Mouse (Mus musculus) spleen, postnatal 4 days (tissue): ENCODE results near the gene Tbc1d8b.
"Not testable (repeated sequence)": the region's sequence is repeated elsewhere in the genome, so short reads cannot be mapped to it uniquely, and the experiment has no call there.

Experiments used
- DNase-seq, 2 experiments: peaks; one replicate each; pipeline ENCODE4 v3.0.0; 2022; ENCODE audit warnings: low spot score in 2 of 2

Tbc1d8b gene

DNA sequence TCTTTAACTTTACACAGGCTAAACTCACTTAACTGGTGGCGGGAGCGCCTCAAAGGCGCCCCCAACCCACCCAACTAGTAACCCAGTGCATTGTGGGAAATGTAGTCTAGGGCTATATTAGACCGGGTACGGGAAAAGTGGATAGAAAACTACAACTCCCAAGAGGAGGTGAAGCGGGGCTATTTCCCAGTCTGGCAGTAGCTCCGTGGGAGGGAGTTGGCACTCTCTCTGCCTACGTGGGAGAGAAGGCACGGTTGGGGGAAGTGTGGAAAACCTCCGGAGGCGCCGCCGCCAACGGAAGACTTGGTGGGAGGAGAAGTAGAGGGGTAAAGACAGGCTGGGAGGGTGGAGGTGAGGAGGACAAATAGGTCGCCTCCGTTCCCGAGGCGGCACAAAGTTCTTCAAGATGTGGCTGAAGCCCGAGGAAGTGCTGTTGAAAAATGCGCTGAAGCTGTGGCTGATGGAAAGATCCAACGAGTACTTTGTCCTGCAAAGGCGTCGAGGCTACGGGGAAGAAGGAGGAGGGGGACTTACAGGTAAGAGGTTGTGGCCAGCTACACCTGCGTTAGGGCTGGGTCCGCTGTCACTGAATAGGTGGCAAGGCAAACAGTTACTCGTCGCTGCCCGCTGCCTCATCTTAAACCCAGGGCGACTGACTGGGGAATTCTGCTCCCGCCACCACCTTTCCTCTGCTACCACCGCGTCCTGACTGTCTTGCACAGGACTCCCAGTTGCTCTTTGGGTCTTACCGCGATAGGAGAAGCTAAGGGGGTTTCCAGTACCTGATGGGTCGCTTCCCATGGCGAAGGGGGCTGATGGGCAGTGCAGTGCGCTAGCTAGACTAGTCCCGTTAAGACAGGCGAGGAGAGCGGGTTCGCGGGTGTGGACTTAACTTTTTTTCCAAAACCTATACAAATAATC lies at the start of gene Tbc1d8b:
Tbc1d8b (plus strand) TSS at position 222 of the 921 bp plus-strand sequence.
- peak; percentile 52 to 68 for DNase-seq

DNA sequence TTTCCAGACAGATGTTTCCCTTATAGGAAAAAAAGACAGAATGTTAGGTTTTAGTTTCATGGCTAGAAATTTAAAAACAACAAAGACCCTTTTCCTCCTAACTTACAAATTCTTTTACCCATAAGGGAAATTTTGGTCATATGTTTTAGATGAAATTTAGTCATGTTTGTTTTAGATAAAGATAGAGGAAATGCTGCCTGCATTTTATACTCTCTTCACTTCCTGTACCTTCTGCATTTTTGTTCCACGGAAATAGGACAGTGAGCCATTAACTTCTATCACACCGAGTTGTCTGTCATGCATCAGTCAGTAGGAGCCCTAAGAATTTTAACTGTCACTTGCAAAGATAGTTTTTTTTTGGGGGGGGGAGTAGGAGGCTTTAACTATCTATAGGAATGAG lies 45.1 kb upstream of the Tbc1d8b start:
- DNase-seq = no peak

DNA sequence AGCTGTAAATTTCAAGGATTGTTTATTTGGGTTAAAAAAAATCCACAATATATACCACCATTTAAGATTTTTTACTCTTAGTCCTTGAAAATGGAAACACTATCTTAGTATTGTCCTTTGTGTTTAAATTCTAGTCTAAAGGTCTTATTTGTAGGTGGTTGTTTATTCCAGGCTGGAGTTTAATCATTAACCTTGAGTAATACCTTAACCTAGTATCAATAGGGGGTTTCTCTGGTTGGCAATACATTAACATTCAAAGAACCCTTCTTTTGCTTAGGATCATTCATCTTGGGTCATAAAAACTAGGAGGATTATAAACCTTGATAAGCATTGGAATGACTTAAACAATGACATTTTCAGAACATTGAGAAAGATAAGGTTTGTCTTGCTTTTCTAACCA lies 44.4 kb upstream of the Tbc1d8b start:
- DNase-seq = no peak

DNA sequence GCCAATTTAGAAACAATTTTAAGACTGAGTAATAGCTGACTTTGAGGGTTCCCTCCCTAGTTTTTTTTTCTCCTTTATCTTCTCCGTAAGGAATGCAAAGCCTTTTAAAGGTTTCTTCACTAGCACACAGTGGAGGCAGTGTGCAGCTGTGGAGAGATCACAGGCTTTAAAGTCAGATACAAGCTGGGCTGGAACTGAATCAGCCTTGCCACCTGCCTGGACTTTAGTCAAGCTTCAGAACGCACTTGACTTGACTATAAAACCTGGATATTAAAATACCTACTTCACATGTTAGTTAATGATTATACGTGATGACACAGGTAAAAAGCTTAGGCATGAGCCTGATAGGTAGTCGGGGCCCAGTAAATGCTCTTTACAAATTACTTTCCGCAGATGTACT lies 32.6 kb upstream of the Tbc1d8b start:
- no peak for DNase-seq

DNA sequence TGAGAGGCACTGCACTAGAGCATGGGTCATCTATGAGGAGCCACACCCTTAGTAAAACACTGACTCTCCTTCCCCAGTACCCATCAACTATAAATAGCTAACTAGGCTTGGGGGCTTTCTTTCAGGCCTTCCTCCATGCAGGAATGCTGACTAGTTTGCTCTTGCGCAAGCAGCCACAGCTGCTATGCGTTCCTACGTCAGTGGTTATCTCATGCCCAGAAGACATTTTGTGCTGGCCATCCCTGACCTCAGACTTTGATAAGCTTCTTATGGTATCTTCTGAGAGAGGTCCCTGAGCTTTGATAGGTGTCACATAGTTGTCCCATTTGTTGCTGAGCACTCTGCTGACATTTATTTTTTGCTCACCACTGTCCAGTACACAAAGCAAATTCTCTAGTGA lies 31.5 kb upstream of the Tbc1d8b start:
- DNase-seq = no peak

DNA sequence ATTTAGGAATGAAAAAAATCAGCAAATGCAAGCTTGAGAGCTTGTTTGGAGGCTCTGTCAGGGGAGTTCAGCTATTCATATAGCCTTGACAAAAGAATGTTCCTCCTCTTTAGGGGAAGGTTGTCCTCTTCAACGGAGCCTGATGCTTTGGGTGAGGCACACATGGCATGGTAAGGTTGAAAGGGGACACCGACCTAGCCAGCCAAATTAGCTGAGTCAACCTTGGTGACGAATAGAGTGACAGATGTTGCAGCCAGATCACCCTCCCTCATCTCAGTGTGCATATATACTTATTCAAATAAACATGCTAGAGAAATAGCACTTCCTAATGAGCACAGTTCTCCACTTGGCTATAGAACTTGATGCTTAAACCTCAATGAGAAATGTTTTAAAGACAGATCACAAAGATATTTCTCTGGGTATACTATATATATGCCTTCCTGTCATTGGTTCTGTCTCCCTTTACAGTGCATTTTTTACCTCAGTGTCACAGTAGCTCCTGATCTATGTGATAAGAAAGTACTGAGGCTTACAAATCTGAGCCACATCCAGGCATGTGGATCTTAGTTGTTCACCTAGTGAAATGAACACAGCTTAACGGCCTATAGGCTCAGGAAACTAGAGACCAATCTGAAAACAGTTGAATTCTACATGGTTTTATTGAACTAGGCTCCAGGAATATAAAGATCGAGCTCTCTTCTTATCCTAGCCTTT lies 30.3 kb upstream of the Tbc1d8b start:
- no peak for DNase-seq

DNA sequence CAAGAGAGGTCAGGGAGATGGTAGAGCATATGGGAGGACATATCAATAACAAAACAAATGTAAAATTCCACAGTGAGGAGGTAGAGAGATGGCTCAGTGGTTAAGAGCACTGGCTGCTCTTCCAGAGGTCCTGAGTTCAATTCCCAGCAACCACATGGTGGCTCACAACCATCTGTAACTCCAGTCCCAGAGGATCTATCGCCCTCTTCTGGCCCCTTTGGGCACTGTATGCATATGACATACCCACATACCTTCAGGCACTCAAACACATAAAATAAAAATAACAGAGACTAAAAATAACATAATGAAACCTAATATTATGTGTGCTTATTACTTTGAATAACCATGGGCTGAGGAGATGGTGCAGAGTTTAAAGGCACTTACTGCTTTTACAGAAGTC lies 22.7 kb upstream of the Tbc1d8b start:
- DNase-seq = no peak

DNA sequence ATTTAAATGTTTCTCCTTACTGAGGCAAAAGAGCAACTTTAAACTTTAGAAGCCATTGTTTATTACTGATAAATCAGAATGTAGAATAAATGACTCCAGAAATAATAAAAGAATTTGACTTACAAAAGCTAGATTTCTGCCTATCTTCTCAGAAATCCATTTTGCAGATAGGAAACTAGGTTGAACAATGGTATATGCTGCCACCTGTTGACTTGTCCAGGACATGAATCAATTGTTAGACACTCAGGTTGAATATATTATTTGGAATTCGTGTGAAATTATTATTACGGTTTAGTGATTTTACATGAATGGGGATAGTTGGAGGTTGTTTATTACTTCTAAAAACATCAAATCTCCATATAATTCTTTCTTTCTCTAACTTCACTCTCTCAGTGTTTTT lies 19.0 kb upstream of the Tbc1d8b start:
- no peak for DNase-seq

DNA sequence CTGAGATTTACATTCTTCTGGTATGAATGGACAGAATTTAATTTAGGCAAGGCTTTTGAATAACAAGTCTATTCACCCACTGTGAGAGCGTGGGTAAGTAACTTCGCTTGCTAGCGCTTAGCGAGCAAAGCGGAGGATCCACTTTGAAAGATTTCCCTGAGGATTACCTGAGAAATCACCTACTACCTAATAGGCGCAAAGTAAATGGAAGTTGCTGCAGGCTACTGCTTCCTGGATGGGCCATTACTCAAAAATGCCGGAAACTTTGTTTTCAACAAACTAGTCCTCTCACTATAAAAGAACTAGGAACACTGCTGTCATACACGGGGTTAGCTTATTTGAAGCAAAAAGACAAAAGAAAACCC lies 404 bp upstream of the Tbc1d8b start:
- DNase-seq = no peak

DNA sequence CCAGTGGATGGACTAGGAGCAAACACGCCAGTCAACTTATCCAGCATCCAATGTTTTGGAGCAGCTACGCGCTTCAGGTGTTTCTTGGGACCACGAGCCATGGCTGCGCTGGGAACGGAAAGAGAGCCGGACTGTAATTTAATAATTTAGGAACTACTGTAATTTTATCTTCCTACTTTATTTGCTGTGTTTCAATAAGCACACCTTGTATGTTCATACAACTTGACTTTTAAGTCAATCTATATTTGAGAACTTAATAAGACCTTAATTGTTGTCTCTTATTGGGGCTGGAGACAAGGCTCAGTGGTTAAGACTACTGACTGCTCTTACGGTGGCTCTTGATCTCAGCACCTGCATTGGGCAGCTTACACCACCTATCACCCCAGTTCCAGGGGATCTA lies 29.6 kb downstream of the Tbc1d8b start, which contains the start of gene Gm15013:
Gm15013 (minus strand) TSS at position 101 of the 400 bp plus-strand sequence.
- DNase-seq = no peak

DNA sequence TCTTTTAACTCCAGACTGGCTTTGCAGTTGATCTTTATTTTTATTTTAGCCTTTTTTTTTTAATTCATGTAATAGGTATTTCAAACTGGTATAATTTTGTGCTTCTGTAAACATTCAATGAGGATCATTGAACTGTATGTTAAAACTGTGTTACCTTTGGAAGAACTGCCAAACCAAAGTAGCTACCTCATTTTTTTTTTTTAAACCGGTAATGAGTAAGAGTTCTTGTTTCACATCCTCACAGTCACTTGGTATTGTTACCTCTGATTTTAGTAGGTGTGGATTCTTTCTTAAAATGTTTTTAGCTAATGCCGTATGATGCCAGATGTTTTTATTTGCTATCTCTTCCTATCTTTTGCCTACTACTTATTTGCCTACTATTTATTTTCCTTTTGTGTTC lies 37.6 kb downstream of the Tbc1d8b start:
- DNase-seq = no peak

DNA sequence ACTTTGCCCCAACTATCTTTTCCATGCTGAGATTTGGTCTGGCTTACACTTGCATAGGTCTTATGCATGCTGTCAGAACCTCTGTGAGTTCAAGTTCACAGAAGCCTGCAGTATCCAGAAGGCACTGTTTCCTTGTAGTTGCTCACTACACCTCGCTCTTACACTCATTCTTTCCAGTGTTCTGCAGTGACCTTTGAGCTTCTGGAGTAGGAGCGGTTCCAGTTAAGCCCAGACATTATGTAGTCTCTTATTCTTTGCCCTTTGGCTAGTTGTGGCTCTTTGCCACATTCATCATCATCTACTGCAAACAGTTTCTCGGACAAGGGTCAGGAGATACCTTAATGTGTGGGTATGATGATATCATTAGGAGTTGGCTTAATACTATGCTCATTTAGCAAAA lies 45.7 kb downstream of the Tbc1d8b start:
- DNase-seq = no peak

DNA sequence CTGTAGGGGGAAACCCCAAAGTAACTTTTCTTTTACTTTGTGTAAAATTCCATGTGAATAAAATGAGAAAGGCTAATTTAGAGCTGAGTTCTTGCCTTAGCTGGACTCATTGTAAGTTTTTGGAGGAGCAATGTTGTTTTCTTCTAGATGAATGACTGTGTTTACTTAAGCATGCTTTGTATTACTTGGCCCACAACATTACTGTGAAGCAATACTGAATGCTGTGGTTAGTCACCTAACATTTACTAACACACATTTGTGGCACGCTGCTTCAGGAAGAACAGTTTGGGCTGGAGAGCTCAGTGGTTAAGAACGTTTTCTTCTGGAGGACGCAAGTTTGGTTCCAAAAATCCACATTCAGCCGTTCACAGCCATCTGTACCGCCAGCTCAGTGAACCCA lies 52.3 kb downstream of the Tbc1d8b start:
- DNase-seq = no peak

DNA sequence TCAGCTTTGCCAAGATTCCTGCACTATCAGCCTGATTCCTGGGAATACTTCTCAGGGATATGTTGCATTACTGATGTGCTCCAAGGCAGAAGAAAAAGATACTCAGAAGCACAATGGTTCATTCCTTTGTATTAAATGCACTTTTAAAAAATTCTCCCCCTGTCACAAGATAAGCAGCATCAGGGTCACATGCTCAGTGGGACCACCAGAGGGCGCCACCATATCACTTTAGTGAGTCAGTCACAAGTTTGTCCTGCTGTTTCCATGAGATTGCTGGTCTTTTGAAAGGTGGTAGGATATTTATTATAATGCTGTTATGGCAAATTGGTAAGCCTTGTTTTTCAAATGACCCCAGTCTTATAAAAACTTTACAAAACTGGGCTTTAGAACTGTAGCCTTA lies 67.1 kb downstream of the Tbc1d8b start:
- peak; percentile 28 to 76 for DNase-seq

DNA sequence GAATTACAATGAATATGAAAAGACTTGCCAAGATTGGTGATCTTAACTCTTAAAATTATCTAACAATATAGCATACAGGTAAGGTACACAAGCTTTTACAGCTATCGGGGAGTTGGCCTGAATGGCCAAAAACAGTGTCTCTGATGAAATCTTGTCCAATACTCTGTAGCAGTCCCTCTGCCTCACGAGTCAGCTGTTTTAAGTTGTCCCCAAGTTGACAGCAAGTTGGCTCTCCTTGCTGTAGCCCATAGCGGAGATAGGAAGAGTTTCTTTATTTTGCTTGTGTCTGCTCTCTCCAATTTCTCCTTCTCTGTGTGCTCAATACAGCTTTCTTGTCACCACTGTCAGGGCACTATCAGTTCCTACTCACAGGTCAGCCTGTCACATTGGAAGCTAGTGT lies 73.8 kb downstream of the Tbc1d8b start:
- not testable (repeated sequence) for DNase-seq

DNA sequence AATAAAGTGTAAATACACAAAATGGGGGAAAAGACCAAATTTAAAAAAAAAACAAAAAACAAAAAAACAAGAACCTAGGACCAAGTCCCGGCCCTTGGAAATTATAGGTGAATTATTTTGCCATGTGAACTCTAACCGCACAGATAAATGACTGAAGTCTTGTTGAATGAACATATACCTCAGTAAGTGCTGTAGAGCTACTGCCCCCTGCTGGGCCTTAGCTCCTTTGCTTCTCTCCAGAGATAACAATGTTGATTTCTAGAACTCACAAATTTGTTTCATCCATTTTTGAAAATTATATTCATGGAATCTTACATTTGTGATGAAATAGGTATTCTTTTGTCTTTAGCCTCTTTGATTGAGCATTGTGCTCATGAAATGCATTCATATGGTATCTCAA lies 77.8 kb downstream of the Tbc1d8b start:
- no peak for DNase-seq

DNA sequence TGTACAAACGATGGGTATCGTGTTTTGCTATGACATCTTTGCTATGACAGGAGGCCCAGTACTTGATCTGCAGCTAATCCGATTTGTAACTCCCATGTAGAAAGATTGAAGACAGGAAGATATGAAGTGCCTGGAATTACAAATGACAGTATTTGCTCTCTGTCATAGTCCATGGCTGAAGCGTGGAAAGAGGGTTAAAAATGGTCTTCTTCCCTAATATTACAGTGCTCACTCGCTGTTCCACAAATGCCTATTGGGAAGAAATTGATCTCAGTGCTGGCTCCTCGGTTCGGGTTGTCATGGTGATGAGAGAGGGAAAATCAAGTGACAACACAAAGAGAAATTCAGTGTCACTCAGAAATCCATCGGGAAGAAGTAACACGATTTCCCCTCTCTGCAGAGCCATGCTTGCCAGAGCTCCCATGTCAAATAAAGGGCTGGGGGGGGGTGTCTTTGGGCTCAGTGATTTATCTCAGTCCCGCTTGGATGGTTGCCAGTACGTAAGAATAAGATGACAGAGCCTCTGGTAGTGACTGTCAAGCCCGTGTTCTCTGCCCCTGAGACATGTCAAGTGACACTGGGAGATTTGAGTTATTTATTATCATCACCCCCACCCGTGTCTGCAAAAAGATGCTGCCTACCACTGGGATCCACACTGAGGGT lies 85.3 kb downstream of the Tbc1d8b start:
- DNase-seq = peak in 1 of 2 experiments; percentile 31

DNA sequence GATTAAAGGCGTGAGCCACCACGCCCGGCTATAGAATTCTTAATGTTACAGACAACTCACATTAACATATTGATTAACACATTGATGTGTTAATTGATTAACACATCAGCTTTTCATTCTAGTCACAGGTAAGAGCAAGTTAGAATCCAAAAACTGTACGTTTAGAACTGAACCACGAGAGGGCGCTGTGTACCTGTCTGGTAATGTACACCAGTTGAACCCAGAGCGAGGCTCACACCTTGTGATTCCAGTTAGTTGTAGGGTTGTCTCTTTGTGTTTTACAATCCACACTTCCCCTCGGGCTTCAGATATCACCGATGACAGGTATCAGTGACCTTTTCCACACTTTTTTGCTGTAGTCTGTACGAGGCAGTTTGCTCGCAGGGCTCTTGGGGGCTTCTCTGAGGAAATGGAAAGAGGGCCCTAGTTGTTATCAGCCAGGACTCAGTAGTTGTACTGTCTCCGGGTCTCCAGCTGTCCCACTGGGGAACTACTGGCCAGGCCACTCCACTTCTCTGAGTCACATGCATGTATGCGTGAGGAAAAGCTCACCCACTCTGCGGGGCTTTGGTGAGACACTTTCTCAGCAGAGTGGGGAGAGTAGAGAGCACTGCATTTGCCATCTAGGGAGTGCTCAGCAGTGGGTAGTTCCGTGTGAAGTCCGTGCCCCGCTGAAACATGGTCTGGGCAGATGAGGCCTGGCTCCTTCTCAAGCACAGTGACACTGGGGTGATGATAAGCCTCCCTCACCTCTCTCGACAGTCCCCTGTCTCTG lies 89.7 kb downstream of the Tbc1d8b start:
- DNase-seq = peak; percentile 44 to 75

DNA sequence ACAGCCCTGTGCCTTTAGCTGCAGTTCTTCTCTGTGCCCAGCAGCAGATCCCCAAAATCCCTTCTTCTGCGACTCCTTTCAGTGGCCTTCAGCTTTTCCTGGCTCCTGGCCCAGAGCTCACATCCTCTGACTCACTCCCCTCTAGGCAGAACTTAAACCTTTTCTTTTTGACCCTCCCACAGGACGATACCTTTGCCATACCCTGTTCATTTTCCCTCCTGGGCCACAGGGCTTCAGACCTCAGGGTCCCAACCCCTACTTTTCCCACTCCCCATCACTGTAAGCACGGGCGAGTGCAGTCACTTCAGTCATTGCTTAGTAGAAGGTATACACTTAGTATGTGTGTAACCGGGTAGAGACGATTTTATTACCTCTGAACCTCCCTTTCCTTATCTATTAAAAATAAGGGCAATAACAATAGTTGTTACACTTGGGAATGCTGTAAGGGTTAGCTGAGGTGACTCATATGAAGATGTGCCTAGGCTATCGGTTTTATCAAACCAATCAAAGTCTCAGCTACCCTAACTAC lies 90.4 kb downstream of the Tbc1d8b start:
- DNase-seq = no peak

DNA sequence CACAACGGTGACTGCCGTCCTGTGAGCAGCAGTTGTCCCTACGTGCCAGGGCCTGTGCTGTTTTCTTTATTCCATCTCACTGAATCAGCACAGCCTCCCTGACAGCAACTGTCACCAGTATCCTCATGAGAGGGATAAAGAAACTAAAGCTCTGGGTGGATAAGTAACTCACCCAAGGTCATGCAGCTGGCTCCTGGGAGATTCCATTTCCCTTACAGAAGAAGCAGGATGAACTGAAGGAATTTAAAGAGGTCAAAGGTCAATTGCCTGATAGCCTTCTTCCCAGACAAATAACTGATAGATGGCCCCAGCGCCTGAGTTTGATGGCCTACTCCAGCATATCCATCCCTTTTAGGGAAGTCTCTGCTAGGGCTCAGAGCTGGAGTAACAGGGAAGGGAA lies 92.6 kb downstream of the Tbc1d8b start:
- DNase-seq = no peak

DNA sequence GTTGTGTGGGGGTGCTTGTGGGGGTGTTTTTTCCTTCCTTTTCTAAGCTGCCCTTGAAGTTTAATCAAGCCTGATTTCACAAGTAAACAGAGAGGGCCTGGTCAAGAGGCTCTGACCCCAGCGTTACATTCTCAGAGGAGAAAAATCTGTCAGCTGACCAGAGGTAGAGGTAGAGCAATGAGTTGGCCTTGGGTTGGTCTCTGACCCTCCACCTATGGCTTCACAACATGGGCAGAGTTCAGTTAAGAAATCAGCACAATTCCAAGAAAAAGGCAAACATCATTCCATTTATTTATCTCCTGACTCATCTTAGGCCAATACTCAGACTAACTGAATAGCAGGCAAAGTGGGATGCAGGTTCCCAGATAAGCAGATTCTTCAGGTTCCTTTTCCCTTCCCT lies 94.1 kb downstream of the Tbc1d8b start:
- no peak for DNase-seq

DNA sequence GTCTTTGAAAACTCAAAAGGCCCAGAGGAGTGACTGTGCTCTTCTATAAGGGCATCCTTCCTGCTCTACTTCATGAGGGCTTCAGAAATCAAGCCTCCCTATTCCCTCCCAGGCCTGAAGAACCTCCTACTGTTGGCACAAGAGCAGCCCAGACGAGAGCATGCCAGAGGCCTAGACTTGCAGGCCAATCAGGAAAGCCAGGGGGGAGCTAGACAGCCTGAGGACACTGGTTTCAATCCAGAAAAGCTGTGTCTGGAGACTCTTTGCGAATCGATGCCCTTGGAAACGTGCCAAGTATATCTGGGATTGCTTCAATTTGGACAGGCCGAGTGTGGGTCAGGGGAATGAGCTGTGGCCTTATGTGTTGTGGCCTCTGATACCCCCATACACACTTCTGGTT lies 94.6 kb downstream of the Tbc1d8b start:
- no peak for DNase-seq
